Mouse (Mus musculus): ENCODE results near the gene Gm14139. TPM values are rescaled to one million over a fixed set of nuclear protein-coding genes. Genes with fewer than 3 reads are reported as not detected.
"Not testable (repeated sequence)": the region's sequence is repeated elsewhere in the genome, so short reads cannot be mapped to it uniquely, and the experiment has no call there.

Gene Gm14139
- total RNA-seq (2021), result not detected

DNA sequence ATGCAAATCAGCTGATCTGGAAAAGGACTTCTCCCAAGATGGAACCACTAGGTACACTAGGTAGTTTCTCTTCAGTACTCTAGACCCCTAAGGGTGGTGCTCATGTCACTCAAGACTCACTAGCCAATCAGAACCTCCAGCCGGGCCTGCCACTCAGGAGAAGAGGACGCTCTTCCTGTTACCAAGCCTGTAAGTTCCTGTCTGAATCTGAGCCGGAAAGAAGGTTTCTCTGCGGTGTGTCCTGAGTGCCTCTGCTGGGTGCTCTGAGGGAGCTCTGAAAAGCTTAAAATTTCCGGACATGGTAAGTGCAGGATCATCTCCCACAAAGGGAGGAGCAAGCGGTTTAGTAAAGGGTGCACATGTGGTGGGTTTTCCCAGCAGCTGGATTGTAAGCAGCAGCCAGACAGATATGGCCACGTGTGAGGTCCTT lies at the start of gene Gm14139:
Gm14139 (plus strand) TSS at position 186 of the 430 bp plus-strand sequence.
- not testable (repeated sequence) for DNase-seq

GRCm38 (mm10) chr2:150132002-150132401 lies 49.6 kb upstream of the Gm14139 start:
- DNase-seq, result not testable (repeated sequence)

DNA sequence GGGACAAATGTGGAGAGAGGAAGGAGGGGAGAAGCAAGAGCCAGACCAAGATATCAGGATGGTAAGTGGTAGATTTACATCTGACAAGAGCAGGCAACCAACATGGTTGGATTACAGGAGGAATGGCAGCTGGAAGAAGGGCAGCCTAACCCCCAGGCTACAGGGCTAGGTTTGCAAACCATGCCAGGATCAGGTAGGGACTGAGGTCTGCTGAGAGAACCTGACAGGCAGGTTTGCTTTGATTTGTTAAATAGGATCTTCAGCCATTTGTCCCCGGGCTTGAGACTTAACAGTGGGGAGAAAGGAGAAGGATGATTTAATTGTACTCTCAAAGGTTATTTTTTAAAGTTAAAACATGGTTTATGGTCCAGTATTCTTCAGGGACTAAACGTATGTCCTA lies 48.8 kb upstream of the Gm14139 start:
- DNase-seq, result no peak

DNA sequence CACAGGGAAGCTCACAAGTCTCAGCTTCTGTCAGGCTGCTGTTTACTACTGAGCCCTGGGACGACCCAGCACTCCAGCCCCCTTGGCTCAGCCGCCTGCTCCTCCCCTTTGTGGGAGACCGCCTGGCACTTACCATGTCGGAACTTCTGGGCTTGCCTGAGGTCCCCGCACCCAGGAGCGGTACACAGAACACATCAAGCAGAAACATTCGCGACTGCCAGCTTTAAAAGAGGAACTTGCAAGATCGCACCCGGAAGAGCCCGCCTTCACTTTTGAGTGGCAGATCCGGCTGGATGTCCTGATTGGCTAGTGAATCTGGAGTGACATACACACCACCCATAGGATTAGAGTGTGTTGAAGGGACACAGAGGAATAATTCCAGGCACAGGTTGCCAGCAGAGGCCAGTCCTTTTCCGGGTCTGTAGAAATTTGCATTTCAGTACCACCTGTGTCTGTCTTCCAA lies 45.1 kb upstream of the Gm14139 start, which contains the start of gene Zfp120:
Zfp120 (minus strand) TSS at position 274 of the 463 bp plus-strand sequence.
- peak; percentile 84 to 86 for DNase-seq

DNA sequence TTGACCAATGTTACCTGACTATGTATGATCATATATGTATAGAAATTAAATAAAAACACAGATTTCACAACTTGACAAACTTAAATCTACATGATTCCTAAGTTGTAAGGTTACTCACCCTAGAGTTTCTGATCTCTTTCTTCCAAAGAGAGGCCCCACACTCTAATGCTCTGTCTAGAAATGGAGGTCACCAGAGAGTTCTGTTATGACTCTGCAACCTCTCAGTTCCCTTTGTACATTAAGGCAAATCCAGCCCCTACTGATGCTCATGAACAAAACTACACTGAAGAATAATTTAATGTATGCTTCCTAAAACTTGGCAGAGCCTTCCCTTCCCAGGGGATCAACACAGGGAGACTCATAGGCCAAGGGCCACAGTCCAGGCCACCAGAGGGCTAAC lies 14.9 kb upstream of the Gm14139 start:
- DNase-seq, result no peak

DNA sequence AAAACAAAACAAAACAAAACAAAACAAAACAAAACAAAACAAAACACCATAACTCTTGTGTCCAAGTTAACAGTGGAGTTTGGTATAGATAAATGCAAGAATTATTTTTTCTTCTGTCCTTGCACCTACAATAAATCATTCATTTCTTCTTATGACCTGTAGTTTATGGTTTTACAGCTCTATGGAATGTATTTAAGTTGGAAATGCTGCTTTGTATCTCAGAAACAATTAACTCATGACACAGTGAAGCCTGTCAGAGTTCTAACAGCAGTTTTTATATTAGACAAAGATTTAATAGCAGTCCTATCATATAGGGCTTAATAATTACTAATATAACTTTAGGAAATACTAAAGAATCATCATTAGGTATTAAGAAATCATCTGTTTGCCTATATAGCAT lies 7.7 kb upstream of the Gm14139 start:
- no peak for DNase-seq

DNA sequence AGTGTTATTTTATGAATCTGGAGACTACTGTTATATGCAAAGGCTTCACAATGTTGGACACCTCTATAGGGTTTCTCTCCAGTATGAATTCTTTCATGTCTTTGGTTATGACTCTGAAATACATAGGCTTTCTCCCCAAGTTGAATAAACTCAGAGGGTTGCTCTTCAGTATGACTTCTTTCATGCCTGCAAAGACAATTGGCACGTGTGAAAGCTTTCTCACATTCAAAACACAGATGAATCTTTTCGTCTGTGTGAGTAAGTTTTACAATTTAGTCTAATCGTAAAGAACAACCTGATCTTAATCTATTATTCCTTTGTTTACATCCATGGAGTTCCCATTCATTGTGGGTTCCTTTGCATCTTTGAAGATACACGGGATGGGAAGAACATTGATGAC lies 2.0 kb upstream of the Gm14139 start, which contains the start of gene Gm10770:
Gm10770 (minus strand) TSS at position 101 of the 400 bp plus-strand sequence.
- DNase-seq, result not testable (repeated sequence)

- not testable (repeated sequence) for DNase-seq
Observed at GRCm38 (mm10) chr2:150181046-150181445, 509 bp upstream of the Gm14139 start.

GRCm38 (mm10) chr2:150217600-150218362 lies 36.2 kb downstream of the Gm14139 start, which contains the start of gene Zfp937:
TSS of gene Zfp937 (plus strand) at chr2:150218073.
- DNase-seq, result peak; percentile 71 to 76

GRCm38 (mm10) chr2:150218363-150218725 lies 36.8 kb downstream of the Gm14139 start:
- DNase-seq, result not testable (repeated sequence)

DNA sequence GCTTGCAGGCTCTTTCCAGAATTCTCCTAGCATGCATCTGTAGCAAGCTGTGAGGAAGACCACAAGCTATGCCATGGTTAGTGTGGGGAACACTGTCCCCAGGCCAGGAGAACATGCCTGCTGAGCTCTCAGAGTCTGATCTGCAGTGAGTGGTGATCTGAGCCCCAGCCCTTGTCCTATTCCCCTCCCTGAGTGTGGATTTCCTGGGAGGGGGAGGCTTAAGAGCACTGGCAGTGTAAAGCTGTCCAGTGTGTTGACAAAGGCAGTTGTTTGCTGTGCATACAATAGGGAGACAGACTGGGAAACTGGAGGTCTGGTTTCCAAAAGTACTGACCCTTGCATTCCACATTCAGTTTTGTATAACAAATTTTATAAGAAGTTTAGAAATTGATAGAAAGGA lies 41.7 kb downstream of the Gm14139 start:
- not testable (repeated sequence) for DNase-seq

Other genes with a start within 250 kb of the Gm14139 start
- gene Zfp120, start 45.0 kb upstream of the Gm14139 start, total RNA-seq (2021), result 10 to 100 TPM; 11.2 to 11.6 TPM
- not detected for gene Gm10770, start 2.1 kb upstream of the Gm14139 start, total RNA-seq (2021)
- 10 to 100 TPM; 10.2 to 10.4 TPM for gene Zfp937, start 36.3 kb downstream of the Gm14139 start, total RNA-seq (2021)
- gene Gm21994, start 73.8 kb downstream of the Gm14139 start, total RNA-seq (2021), result 1 to 10 TPM; 6.9 to 7.1 TPM
- under 1 TPM; 0.15 to 0.20 TPM for gene Gm14124, start 75.8 kb downstream of the Gm14139 start, total RNA-seq (2021)
- 1 to 10 TPM; 2.6 to 4.0 TPM for gene Gm10130, start 141.9 kb downstream of the Gm14139 start, total RNA-seq (2021)
- 1 to 10 TPM; 7.3 to 9.9 TPM for gene 3300002I08Rik, start 181.0 kb downstream of the Gm14139 start, total RNA-seq (2021)